In the genomic region with DNA sequence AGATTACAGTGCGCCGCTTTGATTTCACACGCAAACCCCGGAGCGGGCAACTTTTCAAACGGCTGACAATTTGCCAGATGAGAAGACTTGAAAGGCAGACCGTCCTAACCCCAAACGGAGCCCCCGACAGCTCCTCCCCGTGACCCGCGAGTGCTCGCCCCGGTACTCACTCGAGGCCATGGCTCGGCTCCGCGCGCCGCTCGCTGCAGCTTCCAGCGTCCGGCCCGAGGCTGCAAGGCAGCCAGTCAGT, we compare ENCODE assay signal across 8 mouse cellular contexts. TPM values are rescaled to one million over a fixed set of nuclear protein-coding genes. Genes with fewer than 3 reads are reported as not detected.
DNase-seq lines count a peak whose midpoint lies in the region; ATAC-seq and TF ChIP-seq lines count a peak whose summit lies in the region.

No protein-coding gene starts in this region.

- ATAC-seq in heart, embryonic 14.5 days (ENCODE audit: insufficient number of reproducible peaks, insufficient read depth, low FRiP score, low read depth): no peak
- ATAC-seq in G1E (ENCODE audit: extremely low read depth, insufficient number of reproducible peaks, low FRiP score, poor library complexity, severe bottlenecking): no peak
- no peak; the same call in 1 of the 2 replicates for ATAC-seq in forebrain, postnatal 0 days

- H3K9ac ChIP-seq in heart, embryonic 14.5 days (ENCODE audit: low read length): peak overlapping the region; percentile 91
- H3K9ac ChIP-seq in forebrain, postnatal 0 days: peak overlapping the region; percentile 71

- no peaks in the 10 kb centered on the region for H3K9me3 ChIP-seq in heart, embryonic 14.5 days (ENCODE audit: control insufficient read depth, low read length)
- H3K9me3 ChIP-seq in G1E (replicated peaks): peaks cover 4% of the 10 kb centered on the region
- no peaks in the 10 kb centered on the region for H3K9me3 ChIP-seq in forebrain, postnatal 0 days (ENCODE audit: low read length)

- WGBS in heart, embryonic 14.5 days: under 1% methylated on average over 24 of the region's 24 CpGs
- under 1% methylated on average over 24 of the region's 24 CpGs for WGBS in forebrain, postnatal 0 days

- H3K4me2 ChIP-seq in heart, embryonic 14.5 days (ENCODE audit: low read length): peak overlapping the region; percentile 82
- peak overlapping the region; percentile 79 for H3K4me2 ChIP-seq in forebrain, postnatal 0 days (ENCODE audit: low read depth)

- peak overlapping the region; percentile 98 for H3K27ac ChIP-seq in heart, embryonic 14.5 days (replicated peaks in 1 of 2; ENCODE audit: control insufficient read depth in 1 of 2, insufficient read depth in 1 of 2, low read depth in 2 of 2, low read length in 2 of 2)
- H3K27ac ChIP-seq in forebrain, postnatal 0 days (ENCODE audit: low read depth, low read length): peak overlapping the region; percentile 76

- peak overlapping the region; percentile 79 to 81 for H3K4me3 ChIP-seq in heart, embryonic 14.5 days (ENCODE audit: control insufficient read depth in 1 of 2, insufficient read depth in 1 of 2, low read depth in 1 of 2, low read length in 2 of 2)
- H3K4me3 ChIP-seq in G1E (ENCODE audit: low read depth, low read length): peak overlapping the region; percentile 88
- peak overlapping the region; percentile 87 for H3K4me3 ChIP-seq in forebrain, postnatal 0 days (ENCODE audit: low read depth, low read length)

- intact Hi-C loops in gastrocnemius, postnatal 14 days (cut with DNase I; ENCODE audit: low total_unique reads): no loop called here

- H3K27me3 ChIP-seq in heart, embryonic 14.5 days (ENCODE audit: control insufficient read depth, insufficient read depth, low read length): no peaks in the 10 kb centered on the region
- H3K27me3 ChIP-seq in G1E (ENCODE audit: insufficient read depth, low read length): peaks cover 6% of the 10 kb centered on the region; the same call in 1 of the 2 replicates
- no peaks in the 10 kb centered on the region for H3K27me3 ChIP-seq in forebrain, postnatal 0 days (ENCODE audit: insufficient read depth, low read length)

- no peak for DNase-seq in heart, adult 11 months
- no peak for DNase-seq in G1E (ENCODE audit: low spot score)
- no peak for DNase-seq in forebrain, postnatal 0 days
- DNase-seq in mesoderm, embryonic 11.5 days (ENCODE audit: low read depth, low spot score): peak; percentile 79
- no peak for DNase-seq in adrenal gland, adult 2 months
- DNase-seq in kidney, postnatal 10 days: no peak
- no peak for DNase-seq in gastrocnemius, postnatal 14 days

- H3K36me3 ChIP-seq in heart, embryonic 14.5 days (ENCODE audit: control insufficient read depth, insufficient read depth, low read length): no peaks in the 10 kb centered on the region
- H3K36me3 ChIP-seq in G1E (replicated peaks): no peaks in the 10 kb centered on the region
- no peaks in the 10 kb centered on the region for H3K36me3 ChIP-seq in forebrain, postnatal 0 days (ENCODE audit: insufficient read depth)

- peaks cover 0 to 9% of the 10 kb centered on the region in 2 experiments; a peak in 1 of 4 replicates for H3K4me1 ChIP-seq in heart, embryonic 14.5 days (ENCODE audit: control insufficient read depth in 2 of 2, insufficient read depth in 2 of 2, low read length in 2 of 2)
- peaks cover 20% of the 10 kb centered on the region for H3K4me1 ChIP-seq in G1E (ENCODE audit: insufficient read depth, low read depth, low read length)
- H3K4me1 ChIP-seq in forebrain, postnatal 0 days (ENCODE audit: insufficient read depth): no peaks in the 10 kb centered on the region

- TF ChIP-seq CTCF in G1E (IDR thresholded peaks at IDR 0.05; ENCODE audit: low read depth, low read length): no peak
- no peak for TF ChIP-seq CTCF in forebrain, postnatal 0 days (IDR thresholded peaks at IDR 0.05; ENCODE audit: low read depth)

RNA-seq across cellular contexts. Expression of a gene that starts 0.3 kb away (rescaled TPM):
- 1.9 and 2.2 TPM in 2 replicates for polyA plus RNA-seq in heart, embryonic 14.5 days (2014; fragmentation: Nextera tagmentation; extraction: Ambion mirVana)
- 18.0 and 20.5 TPM in 2 replicates for total RNA-seq in G1E (2014; fragmentation: Nextera tagmentation)
- total RNA-seq in G1E (2017): 5.8 and 7.4 TPM in 2 replicates
- polyA plus RNA-seq in G1E (2012): 0.52 and 0.60 TPM in 2 replicates
- total RNA-seq in forebrain, postnatal 0 days (2014; rRNA removed): 0.46 and 0.48 TPM in 2 replicates
- polyA plus RNA-seq in forebrain, postnatal 0 days (2015; fragmentation: Nextera tagmentation; extraction: Ambion mirVana): 0.33 and 0.39 TPM in 2 replicates
- total RNA-seq in adrenal gland, adult 2 months (2021): 1 to 10 TPM; 5.4 to 9.7 TPM
- 0.81 and 1.6 TPM in 2 replicates for polyA plus RNA-seq in adrenal gland, adult 2 months (2012; rRNA removed)
- total RNA-seq in gastrocnemius, postnatal 14 days (2021): 1 to 10 TPM; 2.5 to 3.3 TPM
